Mouse (Mus musculus) G1E (cell line): ENCODE results near the gene Chmp4b. TPM values are rescaled to one million over a fixed set of nuclear protein-coding genes. Genes with fewer than 3 reads are reported as not detected.

Experiments
- ATAC-seq: 2 replicates; pipeline ENCODE4 v1.8.0; 2016; ENCODE audit warnings: mild to moderate bottlenecking; ENCODE audit not compliant: insufficient number of reproducible peaks, poor library complexity, low FRiP score, severe bottlenecking; ENCODE audit errors: extremely low read depth
- DNase-seq: peaks from one replicate; pipeline ENCODE4 v3.0.0; 2012; ENCODE audit warnings: low spot score
- H3K27me3 ChIP-seq: 2 replicates; pipeline ENCODE4 v1.6.1; 2012; ENCODE audit warnings: mild to moderate bottlenecking, low read length, inconsistent platforms; ENCODE audit not compliant: insufficient read depth
- H3K36me3 ChIP-seq: replicated peaks from 2 replicates; pipeline ENCODE3; 2012; ENCODE audit warnings: mild to moderate bottlenecking, inconsistent platforms
- H3K4me1 ChIP-seq: 2 replicates; pipeline ENCODE4 v1.6.1; 2012; ENCODE audit warnings: low read depth, low read length, inconsistent platforms, mixed read lengths; ENCODE audit not compliant: insufficient read depth
- H3K4me3 ChIP-seq: 2 replicates; pipeline ENCODE4 v1.5.1; 2012; ENCODE audit warnings: low read depth, mild to moderate bottlenecking, inconsistent platforms, low read length, moderate library complexity, mixed read lengths
- H3K9me3 ChIP-seq: replicated peaks from 2 replicates; pipeline ENCODE4 v1.6.1; 2012; ENCODE audit warnings: inconsistent platforms
- CTCF ChIP-seq: IDR thresholded peaks from 2 replicates; pipeline ENCODE4 v1.5.1; 2012; ENCODE audit warnings: low read depth, low read length, inconsistent platforms, mixed read lengths
- GATA1 ChIP-seq: IDR thresholded peaks from 2 replicates; pipeline ENCODE4 v1.6.1; 2012; ENCODE audit warnings: borderline replicate concordance, low read length, inconsistent platforms, mixed read lengths
- GATA2 ChIP-seq: IDR thresholded peaks from 2 replicates; pipeline ENCODE4 v1.6.1; 2012; ENCODE audit warnings: low read depth, low read length, inconsistent platforms, borderline replicate concordance
- POLR2AphosphoS5 ChIP-seq: IDR thresholded peaks from 2 replicates; pipeline ENCODE4 v1.6.1; 2012; ENCODE audit warnings: low read depth, low read length, inconsistent platforms; ENCODE audit not compliant: insufficient replicate concordance
- TAL1 ChIP-seq: conservative IDR thresholded peaks from 2 replicates; pipeline ENCODE4 v1.6.1; 2012; ENCODE audit warnings: low read depth, low read length, inconsistent platforms, mixed read lengths
- polyA plus RNA-seq: library from polyadenylated mRNA; stranded (reverse); fragments of >175 nt; gene quantifications from 2 replicates; pipeline ENCODE4 v1.2.3, GENCODE M21; 2012
- total RNA-seq, 2 experiments: library from RNA; stranded (forward) in 1 of 2; stranded (reverse) in 1 of 2; fragments of 200-1000 nt in 1 of 2; fragments of >200 nt in 1 of 2; fragmentation: Nextera tagmentation in 1 of 2; gene quantifications; 2 replicates each; pipeline ENCODE4 v1.2.3; 2014 to 2017

The Chmp4b gene
- total and polyA plus RNA-seq, 3 experiments = 57.9 to 110 (median 99.8) TPM

DNA sequence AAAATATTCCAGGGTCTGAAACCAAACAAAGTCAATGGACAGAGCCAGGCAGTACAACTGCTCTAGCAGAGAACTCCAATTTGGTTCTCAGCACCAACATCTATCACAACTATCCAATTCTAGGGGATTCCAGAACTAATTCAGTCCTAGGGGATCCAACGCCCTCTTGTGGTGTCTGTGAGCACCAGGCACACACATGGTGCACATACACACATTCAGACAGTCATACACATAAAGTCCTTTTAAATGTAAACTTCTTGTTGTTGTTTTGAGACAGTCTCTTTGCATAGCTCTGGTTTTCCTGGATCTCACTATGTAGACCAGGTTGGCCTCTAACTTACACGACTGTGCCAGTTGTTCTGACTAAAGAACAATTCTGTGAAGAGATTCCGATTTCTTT is 1.1 kb upstream of the Chmp4b start:
- Histone ChIP-seq H3K4me3 (no peak overlapping the region), H3K9me3 (peaks cover 3% of the 10 kb centered on the region; the same call in 1 of the 2 replicates), H3K4me1 (0 out of 2 replicates have a peak, but pooled peaks cover 3% of the 10 kb centered on the region), H3K27me3 (peaks cover 17% of the 10 kb centered on the region), H3K36me3 (peaks cover 11% of the 10 kb centered on the region)
- no peak for DNase-seq
- TF ChIP-seq CTCF (no peak), POLR2AphosphoS5 (no peak), GATA1 (no peak), TAL1 (no peak), GATA2 (no peak)
- no peak for ATAC-seq

DNA sequence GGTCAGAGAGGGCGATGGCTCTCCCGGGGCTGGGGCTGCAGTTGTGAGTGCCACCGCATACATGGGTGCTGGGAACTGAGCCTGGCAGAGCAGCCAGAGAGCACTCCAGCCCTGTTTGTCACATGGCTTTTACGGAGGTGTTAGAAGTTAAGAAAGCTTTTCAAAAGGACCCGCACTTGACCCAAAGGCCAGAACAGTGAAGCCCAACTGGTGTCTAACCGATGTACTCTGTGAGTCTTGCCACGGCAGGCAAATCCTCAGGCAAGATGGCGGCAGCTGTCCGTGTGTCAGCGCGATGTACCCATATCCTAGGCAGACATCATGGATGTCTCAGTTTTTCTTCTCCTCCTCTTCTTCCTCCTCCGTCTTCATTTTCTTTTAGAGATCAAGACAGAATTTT is 3.5 kb downstream of the Chmp4b start:
- Histone ChIP-seq H3K9me3 (peaks cover 3% of the 10 kb centered on the region; the same call in 1 of the 2 replicates), H3K4me1 (peaks cover 25% of the 10 kb centered on the region), H3K27me3 (peaks cover 14% of the 10 kb centered on the region), H3K4me3 (no peak overlapping the region), H3K36me3 (peaks cover 13% of the 10 kb centered on the region)
- ATAC-seq (no peak), DNase-seq (no peak)
- TF ChIP-seq GATA2 (no peak), TAL1 (no peak), CTCF (no peak), POLR2AphosphoS5 (no peak)

DNA sequence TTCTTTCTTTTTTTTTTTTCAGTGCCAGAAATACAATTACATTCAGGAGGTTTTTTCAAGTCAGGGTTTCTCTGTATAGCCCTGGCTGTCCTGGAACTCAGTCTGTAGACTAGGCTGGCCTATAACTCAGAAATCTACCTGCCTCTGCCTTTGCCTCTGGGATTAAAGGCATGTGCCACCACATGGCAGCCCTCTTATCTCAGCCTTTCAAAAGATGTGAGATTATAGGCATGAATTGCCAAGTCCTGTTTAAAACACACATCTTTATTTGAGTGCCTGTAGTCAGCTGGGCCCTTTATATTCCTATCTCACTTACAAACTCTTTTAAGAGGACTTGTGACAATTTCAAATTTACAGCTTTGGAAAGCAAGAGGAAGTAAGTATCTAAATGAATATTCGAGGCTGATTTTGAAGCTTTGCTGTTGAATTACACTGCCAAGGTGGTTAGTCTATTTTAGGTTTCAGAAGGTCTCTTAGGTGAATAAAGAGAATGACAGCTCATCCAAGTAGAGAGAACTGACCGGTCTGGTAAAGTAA is 4.4 kb downstream of the Chmp4b start:
- Histone ChIP-seq H3K27me3 (peaks cover 7% of the 10 kb centered on the region), H3K36me3 (peaks cover 22% of the 10 kb centered on the region), H3K4me3 (no peak overlapping the region; the same call in 1 of the 2 replicates), H3K4me1 (peaks cover 34% of the 10 kb centered on the region), H3K9me3 (no peaks in the 10 kb centered on the region)
- ATAC-seq (no peak), DNase-seq (no peak)
- TF ChIP-seq GATA1 = no peak
- no peak for TF ChIP-seq GATA2
- TF ChIP-seq TAL1 = no peak
- TF ChIP-seq CTCF = no peak
- no peak for TF ChIP-seq POLR2AphosphoS5

DNA sequence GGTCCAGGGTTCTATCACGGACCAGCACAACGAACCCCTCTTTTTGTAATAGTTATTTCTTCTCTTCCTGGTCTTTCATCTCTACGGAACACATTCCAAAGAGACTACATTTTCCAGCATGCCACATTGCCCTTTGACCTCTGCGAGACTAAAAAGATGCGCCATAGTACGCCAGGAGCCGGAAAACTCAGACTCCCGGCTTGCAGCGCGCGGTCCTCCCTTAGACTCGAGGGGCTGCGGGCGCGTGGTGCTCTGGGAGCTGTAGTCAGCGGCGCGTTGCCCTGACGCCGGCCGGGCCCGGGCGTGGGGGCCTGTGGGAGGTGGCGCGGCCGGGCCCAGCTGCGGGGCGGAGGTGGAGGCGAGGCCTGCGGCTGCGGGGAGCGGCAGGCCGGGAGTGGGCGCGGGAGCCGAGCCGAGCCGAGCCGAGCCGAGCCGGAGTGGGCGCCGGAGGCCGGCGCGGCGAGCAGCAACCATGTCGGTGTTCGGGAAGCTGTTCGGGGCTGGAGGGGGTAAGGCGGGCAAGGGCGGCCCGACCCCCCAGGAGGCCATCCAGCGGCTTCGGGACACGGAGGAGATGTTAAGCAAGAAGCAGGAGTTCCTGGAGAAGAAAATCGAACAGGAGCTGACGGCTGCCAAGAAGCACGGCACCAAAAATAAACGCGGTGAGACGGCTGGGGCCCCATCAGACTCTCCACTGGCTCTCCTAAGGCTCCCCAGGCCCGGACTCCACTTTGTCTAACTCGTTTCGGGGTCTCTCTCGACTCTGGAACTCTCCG is 5.4 kb downstream of the Chmp4b start:
- peak overlapping the region; percentile 90 for H3K4me3 ChIP-seq
- TF ChIP-seq GATA2 = no peak
- DNase-seq (peak; percentile 89), ATAC-seq (peak; percentile 91)
- peaks cover 39% of the 10 kb centered on the region for H3K4me1 ChIP-seq
- H3K9me3 ChIP-seq = no peaks in the 10 kb centered on the region
- H3K36me3 ChIP-seq = peaks cover 31% of the 10 kb centered on the region
- peaks cover 3% of the 10 kb centered on the region; the same call in 1 of the 2 replicates for H3K27me3 ChIP-seq

DNA sequence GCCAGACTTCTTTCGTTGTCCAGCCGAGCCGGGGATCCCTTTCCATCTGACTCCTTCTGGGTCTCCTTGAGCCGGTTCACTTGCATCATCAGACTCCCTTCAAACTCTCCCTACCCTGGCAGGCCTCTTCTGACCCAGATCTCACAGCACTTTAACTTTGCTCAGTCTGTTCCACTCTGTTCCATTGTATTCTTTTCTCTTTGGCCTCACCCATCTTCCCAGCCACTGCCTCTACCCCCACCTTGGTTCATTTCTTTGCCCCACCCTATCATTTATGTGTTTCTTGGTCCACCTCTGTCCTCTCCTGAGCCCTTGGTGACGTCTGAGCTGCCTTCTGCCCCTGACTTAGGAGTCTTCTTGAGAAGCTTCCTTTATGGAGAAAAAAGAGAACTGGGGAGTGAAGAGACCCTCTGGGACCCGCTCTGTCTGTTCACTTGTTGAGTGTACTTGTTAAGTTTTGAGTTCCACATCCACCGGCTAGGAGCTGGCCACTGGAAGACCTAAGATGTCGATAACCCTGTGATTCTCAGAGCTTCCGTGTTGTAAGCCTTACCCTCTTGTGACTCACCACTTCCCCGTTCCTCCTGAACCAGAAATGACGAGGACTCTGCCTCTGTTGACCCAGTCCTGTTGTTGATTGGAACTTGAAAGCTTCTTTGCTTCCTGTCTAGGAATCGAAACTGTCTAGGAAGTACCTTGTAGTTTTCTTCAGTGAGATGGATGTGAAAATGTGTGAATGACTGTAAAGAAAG is 6.2 kb downstream of the Chmp4b start:
- ATAC-seq = peak; percentile 70
- peak; percentile 73 for DNase-seq
- TF ChIP-seq CTCF (no peak), GATA1 (no peak), TAL1 (no peak), POLR2AphosphoS5 (no peak)
- Histone ChIP-seq H3K4me3 (peak overlapping the region; percentile 90), H3K36me3 (peaks cover 38% of the 10 kb centered on the region), H3K9me3 (no peaks in the 10 kb centered on the region), H3K27me3 (no peaks in the 10 kb centered on the region; the same call in 1 of the 2 replicates), H3K4me1 (peaks cover 40% of the 10 kb centered on the region)

DNA sequence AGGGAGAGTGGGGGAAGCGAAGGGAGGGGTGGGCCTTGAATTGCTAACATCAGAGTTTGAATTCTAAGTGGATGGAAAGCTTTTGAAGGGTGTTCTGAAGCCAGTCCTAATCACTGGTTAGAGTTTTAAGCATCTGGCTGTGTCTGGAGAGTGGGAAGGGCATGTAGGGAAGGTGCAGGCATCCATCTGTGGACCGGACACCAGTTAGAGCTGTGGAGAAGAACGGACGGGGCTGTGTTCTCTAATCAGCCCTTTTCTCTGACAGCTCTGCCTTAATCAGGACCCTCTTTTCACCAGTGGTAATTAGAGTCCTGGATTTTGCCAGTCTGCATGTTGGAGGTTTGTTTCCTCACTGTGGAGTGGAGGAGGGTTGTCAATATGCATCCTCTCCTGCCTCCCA is 7.6 kb downstream of the Chmp4b start:
- H3K27me3 ChIP-seq = no peaks in the 10 kb centered on the region
- H3K4me1 ChIP-seq = peaks cover 41% of the 10 kb centered on the region
- no peak overlapping the region; the same call in 1 of the 2 replicates for H3K4me3 ChIP-seq
- TF ChIP-seq CTCF = no peak
- no peak for TF ChIP-seq GATA2
- no peak for TF ChIP-seq TAL1
- no peaks in the 10 kb centered on the region for H3K9me3 ChIP-seq
- H3K36me3 ChIP-seq = peaks cover 48% of the 10 kb centered on the region
- ATAC-seq (no peak), DNase-seq (no peak)
